Mouse (Mus musculus) cortical plate, adult 2 months (tissue): ENCODE measurements around the gene Frmd4b. TPM values are rescaled to one million over a fixed set of nuclear protein-coding genes. Genes with fewer than 3 reads are reported as not detected.
"Not testable (repeated sequence)": the region's sequence is repeated elsewhere in the genome, so short reads cannot be mapped to it uniquely, and the experiment has no call there.

Experiments
- H3K27ac ChIP-seq: fragments of 200-500 bp; 2 replicates; pipeline ENCODE4 v1.5.1; 2012; ENCODE audit warnings: low read length, control low read depth, inconsistent platforms; ENCODE audit not compliant: insufficient read depth
- H3K4me1 ChIP-seq: fragments of 200-500 bp; 2 replicates; pipeline ENCODE4 v1.6.1; 2011; ENCODE audit warnings: low read length; ENCODE audit not compliant: control insufficient read depth, insufficient read depth
- H3K4me3 ChIP-seq: fragments of 200-500 bp; 2 replicates; pipeline ENCODE4 v1.5.1; 2011; ENCODE audit warnings: mild to moderate bottlenecking, low read length, control low read depth; ENCODE audit not compliant: insufficient read depth
- CTCF ChIP-seq: fragments of 200-500 bp; IDR thresholded peaks from 2 replicates; pipeline ENCODE4 v1.5.1; 2011; ENCODE audit warnings: mild to moderate bottlenecking, control low read depth, low read length; ENCODE audit not compliant: insufficient read depth; ENCODE audit errors: extremely low read depth
- POLR2A ChIP-seq: fragments of 200-500 bp; IDR thresholded peaks from 2 replicates; pipeline ENCODE4 v1.6.1; 2011; ENCODE audit warnings: mild to moderate bottlenecking, low read length, control low read depth; ENCODE audit not compliant: insufficient read depth; ENCODE audit errors: extremely low read depth
- polyA plus RNA-seq: library from polyadenylated mRNA; depleted of rRNA; stranded (reverse); fragments of >200 nt; gene quantifications from 2 replicates; pipeline ENCODE4 v1.2.3, GENCODE M21; 2012

Frmd4b gene
- polyA plus RNA-seq, 1 experiment = 17.1 TPM

DNA sequence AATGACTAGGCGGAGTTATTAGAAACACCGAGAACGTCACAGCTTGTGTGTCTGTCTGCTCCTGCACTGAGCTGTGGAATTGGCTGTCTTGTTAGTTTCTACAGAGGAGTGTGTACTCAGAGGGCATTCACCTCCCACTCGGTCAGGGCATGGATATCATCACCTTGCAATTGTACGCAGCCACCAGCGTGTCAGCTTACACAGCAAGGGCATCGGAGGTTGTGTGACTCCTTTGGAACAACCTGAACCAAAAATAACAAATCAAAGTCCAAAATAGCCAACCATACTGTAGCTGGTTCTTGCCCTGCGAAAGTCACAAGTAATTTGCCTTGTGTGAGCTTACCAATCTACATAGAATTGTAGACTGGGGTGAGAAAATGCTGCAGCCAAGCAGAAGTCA, 352.1 kb downstream of the Frmd4b start:
- Histone ChIP-seq H3K4me1 (no peaks in the 10 kb centered on the region), H3K27ac (no peak overlapping the region), H3K4me3 (no peak overlapping the region)
- TF ChIP-seq CTCF = no peak
- no peak for TF ChIP-seq POLR2A

DNA sequence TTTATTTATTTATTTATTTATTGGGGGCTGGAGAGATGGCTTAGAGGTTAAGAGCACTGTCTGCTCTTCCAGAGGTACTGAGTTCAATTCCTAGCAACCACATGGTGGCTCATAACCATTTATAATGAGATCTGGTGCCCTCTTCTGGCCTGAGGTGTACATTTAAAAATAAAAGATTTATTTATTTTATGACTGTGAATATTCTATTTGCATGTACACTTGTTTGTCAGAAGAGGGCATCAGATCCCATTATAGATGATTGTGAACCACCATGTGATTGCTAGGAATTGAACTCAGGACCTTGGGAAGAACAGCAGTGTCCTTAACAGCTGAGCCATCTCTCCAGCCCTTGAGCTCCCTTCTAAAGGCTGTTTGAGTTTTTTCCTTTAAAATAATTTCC, 353.6 kb downstream of the Frmd4b start:
- H3K4me3 ChIP-seq, H3K4me1 ChIP-seq, H3K27ac ChIP-seq: not testable (repeated sequence)

DNA sequence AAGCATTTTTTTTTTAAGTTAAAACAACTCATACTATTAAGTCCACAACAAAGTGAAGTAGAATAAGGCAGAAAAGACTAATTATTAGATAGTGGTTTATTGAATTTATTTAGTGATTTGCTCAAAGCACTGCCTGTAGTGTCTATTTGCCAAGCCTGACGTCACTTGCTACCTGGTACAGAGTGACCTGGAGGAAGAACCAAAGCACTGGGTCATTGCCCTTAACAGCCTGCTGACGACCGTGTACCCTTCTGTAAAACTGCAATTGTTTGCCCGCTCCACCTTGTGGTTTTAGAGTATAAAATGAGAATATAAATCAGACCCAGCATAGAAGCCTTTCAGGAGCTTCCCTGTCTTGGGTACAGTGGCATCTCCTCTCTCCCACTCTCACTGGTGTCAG, 355.1 kb downstream of the Frmd4b start:
- Histone ChIP-seq H3K4me1 (no peaks in the 10 kb centered on the region), H3K27ac (no peak overlapping the region), H3K4me3 (no peak overlapping the region)
- TF ChIP-seq CTCF (no peak), POLR2A (no peak)

DNA sequence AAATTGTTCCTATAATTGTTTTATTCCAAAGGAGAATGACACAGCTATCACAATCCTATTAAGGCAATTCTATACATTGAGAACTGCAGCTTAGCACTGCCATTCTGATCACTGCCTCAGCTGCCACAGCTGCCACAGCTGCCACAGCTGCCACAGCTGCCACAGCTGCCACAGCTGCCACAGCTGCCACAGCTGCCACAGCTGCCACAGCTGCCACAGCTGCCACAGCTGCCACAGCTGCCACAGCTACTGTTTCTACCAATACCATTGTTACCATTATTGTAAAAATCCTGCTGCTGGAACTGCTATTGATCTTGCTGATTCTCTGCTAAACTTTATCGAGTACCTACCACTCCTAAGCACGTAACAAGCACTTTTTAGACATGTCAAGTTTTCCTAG, 357.4 kb downstream of the Frmd4b start:
- not testable (repeated sequence) for H3K4me3 ChIP-seq, H3K27ac ChIP-seq, H3K4me1 ChIP-seq

DNA sequence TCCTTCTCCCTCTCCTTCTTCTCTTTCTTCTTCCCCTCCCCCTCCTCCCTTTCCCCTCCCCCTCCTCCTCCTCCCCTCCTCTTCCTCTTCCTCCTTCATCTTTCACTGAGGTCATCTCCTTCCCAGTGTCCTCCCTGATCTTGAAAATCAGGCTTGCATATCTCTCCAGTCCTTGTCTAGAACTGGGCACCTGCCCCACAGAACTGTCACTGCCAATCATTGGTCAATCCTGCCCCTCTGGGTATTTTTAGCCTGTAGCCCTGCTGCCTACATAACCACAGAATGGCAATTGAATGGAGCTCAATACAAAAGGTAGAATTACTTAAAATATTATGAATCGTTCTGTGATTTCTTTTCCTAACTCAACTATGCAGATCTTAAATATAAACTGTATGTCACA, 358.9 kb downstream of the Frmd4b start:
- TF ChIP-seq CTCF (no peak), POLR2A (no peak)
- H3K4me1 ChIP-seq = no peaks in the 10 kb centered on the region
- no peak overlapping the region for H3K27ac ChIP-seq
- H3K4me3 ChIP-seq = no peak overlapping the region

DNA sequence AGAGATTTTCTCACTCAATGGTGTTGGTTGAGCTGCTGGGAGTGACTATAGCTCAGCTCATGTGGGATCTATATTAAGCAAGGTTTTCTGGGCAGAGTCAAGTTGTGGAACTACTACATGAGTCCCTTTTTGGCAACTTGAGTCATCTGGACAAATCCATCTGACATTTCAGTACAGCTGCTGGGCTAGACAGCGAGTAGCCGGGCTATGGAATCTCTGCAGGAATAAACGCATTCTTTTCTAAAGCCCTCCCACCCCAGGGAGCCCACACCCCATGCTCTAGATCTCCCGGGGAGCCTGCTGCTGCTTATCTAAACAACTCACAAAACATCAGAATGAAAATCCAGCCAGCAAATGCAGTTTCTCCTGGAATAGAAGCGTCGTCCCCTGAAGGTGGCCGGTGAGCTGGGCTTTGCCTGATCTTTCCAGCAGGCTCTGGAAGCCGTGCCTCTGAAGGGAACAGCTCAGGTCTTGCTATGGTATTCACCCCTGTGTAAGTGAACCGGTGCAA, 364.6 kb downstream of the Frmd4b start, which contains the start of gene Lmod3:
Gene Lmod3, minus strand, starts transcription at position 49 of the 511 bp plus-strand sequence.
- Histone ChIP-seq H3K4me1 (peaks cover 4% of the 10 kb centered on the region; the same call in 1 of the 2 replicates), H3K4me3 (no peak within 1 kb of the TSS), H3K27ac (no peak within 1 kb of the TSS)
- TF ChIP-seq CTCF (no peak), POLR2A (no peak)

DNA sequence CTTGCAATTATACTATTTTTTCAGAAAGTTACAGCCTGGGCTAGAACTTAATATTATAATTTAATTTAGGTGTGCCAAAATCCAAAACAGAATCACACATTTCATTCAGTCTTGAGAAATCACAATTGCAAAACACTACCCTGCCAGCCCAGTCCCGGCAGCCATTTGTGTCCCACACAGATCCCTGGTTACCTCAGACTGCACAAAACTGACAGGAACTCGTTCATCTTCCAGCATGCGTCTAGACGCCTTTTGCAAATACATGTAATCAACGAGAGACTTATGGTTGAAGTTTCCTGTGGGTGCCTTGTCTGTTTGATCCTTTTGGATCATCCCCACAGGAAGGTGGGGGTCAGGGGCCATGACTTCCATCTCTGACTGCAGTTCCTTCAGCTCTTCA, 365.3 kb downstream of the Frmd4b start:
- Histone ChIP-seq H3K4me3 (no peak overlapping the region), H3K27ac (no peak overlapping the region)
- TF ChIP-seq CTCF (no peak), POLR2A (no peak)

DNA sequence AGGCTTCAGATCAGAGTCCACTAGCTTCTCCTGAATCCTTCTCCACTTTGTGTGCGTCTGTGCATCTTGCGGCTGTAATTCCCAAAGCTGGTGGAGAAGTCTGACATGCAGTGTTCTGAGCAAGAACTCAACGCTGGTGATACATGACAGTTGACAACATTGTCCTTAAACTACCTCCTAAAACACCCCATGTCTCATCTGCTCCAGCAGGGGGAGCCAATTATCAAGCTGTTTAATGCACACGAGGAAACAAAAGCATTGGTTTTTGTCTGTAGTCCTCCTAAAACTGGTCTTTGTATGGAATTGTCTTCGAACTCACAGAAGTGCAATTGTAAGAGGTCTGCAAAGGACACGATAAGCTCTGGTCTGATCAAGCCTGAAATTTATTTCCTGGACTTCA, 366.4 kb downstream of the Frmd4b start:
- TF ChIP-seq CTCF = peak; percentile 61; the same call in 1 of the 2 replicates
- no peak for TF ChIP-seq POLR2A
- peaks cover 4% of the 10 kb centered on the region; the same call in 1 of the 2 replicates for H3K4me1 ChIP-seq
- no peak overlapping the region for H3K4me3 ChIP-seq
- no peak overlapping the region for H3K27ac ChIP-seq

More for the DNA sequence above, 365.3 kb downstream of the Frmd4b start:
- H3K4me1 ChIP-seq = peaks cover 4% of the 10 kb centered on the region; the same call in 1 of the 2 replicates

DNA sequence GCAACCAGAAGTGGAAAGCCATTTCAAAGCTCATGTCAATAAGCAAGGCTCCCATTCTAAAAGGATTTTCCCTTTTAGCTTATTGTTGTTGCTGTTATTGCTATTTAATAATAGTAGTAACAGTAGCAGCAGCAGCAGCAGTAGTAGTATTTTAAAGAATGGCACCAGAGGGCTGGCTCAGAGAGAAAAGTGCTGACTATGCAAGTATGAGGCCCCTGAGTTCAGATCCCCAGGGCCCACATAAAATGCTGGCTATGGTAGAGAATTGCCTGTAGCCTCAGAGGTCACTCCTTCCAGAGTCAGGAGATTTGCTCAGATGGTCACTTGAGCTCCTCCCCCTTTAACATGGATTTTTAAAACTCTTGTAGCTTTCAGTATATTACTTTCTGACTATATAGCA, 372.1 kb downstream of the Frmd4b start:
- Histone ChIP-seq H3K4me3 (no peak overlapping the region), H3K4me1 (no peaks in the 10 kb centered on the region), H3K27ac (no peak overlapping the region)
- TF ChIP-seq POLR2A = no peak

DNA sequence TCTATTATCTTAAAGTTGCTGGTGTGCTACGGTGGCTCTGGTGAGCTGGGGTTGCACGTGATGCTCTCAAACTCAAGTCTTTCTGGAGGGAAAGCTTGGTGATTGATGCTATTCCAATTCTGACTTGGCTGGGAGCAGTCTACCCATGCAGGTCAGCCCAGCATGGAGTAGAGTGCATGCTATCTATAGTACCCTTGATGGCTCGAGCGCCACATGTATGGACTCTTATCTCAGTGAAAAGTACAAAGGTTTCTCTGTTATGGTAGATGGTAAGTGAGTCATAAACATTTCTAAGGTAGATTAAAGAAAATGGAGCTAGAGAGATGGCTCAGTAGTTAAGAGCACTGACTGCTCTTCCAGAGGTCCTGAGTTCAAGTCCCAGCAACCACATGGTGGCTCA, 374.8 kb downstream of the Frmd4b start:
- TF ChIP-seq CTCF (no peak), POLR2A (no peak)
- Histone ChIP-seq H3K4me3 (no peak overlapping the region), H3K27ac (no peak overlapping the region), H3K4me1 (no peaks in the 10 kb centered on the region)

DNA sequence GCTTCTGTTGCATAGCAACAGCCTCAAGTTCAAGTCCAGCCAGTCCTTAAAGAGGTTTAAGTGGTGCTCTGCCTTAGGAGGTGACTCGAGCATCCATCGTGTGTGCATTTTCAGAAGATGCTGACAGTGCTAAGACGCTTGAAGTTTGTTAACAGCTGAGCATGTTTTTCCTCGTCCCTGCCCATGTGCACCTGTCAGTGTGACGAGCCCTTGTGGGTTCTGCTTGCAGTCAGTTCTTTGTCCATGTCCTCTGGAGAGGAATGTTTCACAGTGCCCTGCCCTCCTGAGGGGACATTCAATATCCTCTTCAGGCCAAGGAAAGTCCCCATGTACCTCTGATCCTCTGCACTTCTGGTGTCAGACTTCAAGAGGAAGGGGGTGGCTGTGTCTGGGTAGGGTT, 377.2 kb downstream of the Frmd4b start:
- Histone ChIP-seq H3K4me3 (no peak overlapping the region), H3K27ac (no peak overlapping the region), H3K4me1 (no peaks in the 10 kb centered on the region)
- TF ChIP-seq CTCF (no peak), POLR2A (no peak)
